Mouse (Mus musculus) olfactory bulb, adult 2 months (tissue): ENCODE measurements around the gene Leng8.
"Not testable (repeated sequence)": the region's sequence is repeated elsewhere in the genome, so short reads cannot be mapped to it uniquely, and the experiment has no call there.

Experiments used
- CTCF ChIP-seq: fragments of 200-500 bp; IDR thresholded peaks from 2 replicates; pipeline ENCODE4 v1.5.1; 2012; ENCODE audit warnings: low read depth, mild to moderate bottlenecking, low read length, moderate library complexity; ENCODE audit not compliant: insufficient read depth
- POLR2A ChIP-seq: fragments of 200-500 bp; IDR thresholded peaks from 2 replicates; pipeline ENCODE4 v1.6.1; 2012; ENCODE audit warnings: mild to moderate bottlenecking, low read depth, low read length, moderate library complexity; ENCODE audit not compliant: insufficient read depth

DNA sequence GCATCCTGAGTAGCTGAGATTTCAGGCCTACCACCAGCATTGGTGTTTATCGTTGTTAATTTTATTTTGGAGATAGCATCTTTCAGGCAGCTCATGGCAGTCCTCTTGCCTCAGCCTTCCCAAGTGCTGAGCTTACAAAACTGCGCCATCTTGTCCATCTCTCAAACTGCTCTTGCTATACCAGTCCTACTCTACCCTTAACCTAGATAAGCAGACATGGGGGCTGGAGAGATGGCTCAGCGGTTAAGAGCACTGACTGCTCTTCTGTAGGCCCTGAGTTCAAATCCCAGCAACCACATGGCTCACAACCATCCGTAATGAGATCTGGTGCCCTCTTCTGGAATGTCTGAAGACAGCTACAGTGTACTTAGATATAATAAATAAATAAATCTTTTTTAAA, 24.8 kb downstream of the Leng8 start:
- not testable (repeated sequence) for TF ChIP-seq POLR2A, CTCF
